Mouse (Mus musculus): ENCODE measurements around the gene Fbxl2.

GRCm38 (mm10) chr9:113969399-113969798, 76.6 kb downstream of the Fbxl2 start:
- TF ChIP-seq POLR2A (IDR thresholded peaks at IDR 0.05; ENCODE audit: low read depth, low read length), result no peak
- no peak for TF ChIP-seq CTCF (IDR thresholded peaks at IDR 0.05; ENCODE audit: borderline replicate concordance, insufficient read depth, low read length)

Measured in embryonic fibroblast, embryonic 13.5 days (primary cell).